Mouse (Mus musculus): ENCODE data around the gene Mrps26.
"Not testable (repeated sequence)": the region's sequence is repeated elsewhere in the genome, so short reads cannot be mapped to it uniquely, and the experiment has no call there.

Mrps26 gene

GRCm38 (mm10) chr2:130575873-130576272 is 12.3 kb downstream of the Mrps26 start, which contains the start of gene Oxt:
Oxt (plus strand) TSS chr2:130576173.
- DNase-seq (ENCODE audit: low spot score in 2 of 2), result no peak

DNA sequence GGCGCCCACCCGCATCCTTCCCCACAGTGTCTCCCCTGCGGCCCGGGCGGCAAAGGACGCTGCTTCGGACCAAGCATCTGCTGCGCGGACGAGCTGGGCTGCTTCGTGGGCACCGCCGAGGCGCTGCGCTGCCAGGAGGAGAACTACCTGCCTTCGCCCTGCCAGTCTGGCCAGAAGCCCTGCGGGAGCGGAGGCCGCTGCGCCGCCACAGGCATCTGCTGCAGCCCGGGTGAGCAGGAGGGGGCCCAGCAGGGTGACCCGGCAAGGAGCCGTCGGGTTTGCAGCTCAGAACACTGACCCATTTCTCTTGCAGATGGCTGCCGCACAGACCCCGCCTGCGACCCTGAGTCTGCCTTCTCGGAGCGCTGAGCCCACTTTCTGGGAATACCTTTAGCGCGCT is 13.0 kb downstream of the Mrps26 start:
- DNase-seq (ENCODE audit: low spot score in 2 of 2), result not testable (repeated sequence)

GRCm38 (mm10) chr2:130577021-130577420 is 13.5 kb downstream of the Mrps26 start:
- no peak for DNase-seq (ENCODE audit: low spot score in 2 of 2)

DNA sequence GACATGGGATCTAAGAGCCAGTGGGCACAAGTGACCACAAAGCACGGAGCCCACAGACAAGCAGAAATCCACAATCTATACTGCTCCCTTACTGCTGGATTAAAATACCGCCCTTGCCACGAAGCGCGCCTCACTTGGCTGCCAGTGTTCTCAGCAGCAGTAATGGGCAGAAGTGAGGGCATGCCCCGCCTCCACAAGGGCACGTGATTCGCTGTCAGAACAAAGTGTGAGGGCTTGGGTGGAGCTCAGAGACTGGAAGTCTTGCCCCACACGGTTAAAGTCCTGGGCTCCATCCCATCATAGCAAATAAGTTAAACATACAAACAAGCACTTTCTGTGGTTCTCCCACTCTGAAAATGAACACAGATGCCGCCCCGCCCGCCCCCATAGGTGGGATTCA is 14.1 kb downstream of the Mrps26 start:
- DNase-seq (ENCODE audit: low spot score in 2 of 2), result peak; percentile 26 to 37

GRCm38 (mm10) chr2:130578148-130578547 is 14.6 kb downstream of the Mrps26 start:
- peak; percentile 29 to 51 for DNase-seq (ENCODE audit: low spot score in 2 of 2)

GRCm38 (mm10) chr2:130579791-130580190 is 16.2 kb downstream of the Mrps26 start:
- DNase-seq (ENCODE audit: low spot score in 2 of 2), result no peak

GRCm38 (mm10) chr2:130581201-130581600 is 17.7 kb downstream of the Mrps26 start:
- DNase-seq (ENCODE audit: low spot score in 2 of 2), result no peak

DNA sequence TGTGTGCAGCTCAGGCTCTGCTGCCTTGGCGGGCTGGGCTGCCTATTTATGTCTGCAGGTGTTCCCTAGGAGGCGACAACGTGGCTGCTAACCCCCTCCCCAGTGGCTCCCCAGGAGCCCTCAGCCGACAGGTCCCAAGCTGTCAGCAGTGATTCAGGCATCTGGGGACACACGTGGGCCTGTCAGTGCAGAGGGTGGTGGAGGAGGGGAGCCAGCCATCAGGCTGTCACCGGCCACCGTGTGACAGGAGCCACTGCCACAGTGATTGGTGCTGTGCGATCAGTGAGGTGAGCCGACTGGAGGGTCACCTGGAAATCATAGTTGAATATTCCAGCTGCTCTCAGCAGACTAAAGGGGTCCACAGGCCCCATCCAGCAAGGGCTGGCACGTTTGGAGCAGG is 19.0 kb downstream of the Mrps26 start, which contains the start of gene Avp:
Gene Avp (minus strand): TSS at position 3 of the 400 bp plus-strand sequence.
- no peak for DNase-seq (ENCODE audit: low spot score in 2 of 2)

DNA sequence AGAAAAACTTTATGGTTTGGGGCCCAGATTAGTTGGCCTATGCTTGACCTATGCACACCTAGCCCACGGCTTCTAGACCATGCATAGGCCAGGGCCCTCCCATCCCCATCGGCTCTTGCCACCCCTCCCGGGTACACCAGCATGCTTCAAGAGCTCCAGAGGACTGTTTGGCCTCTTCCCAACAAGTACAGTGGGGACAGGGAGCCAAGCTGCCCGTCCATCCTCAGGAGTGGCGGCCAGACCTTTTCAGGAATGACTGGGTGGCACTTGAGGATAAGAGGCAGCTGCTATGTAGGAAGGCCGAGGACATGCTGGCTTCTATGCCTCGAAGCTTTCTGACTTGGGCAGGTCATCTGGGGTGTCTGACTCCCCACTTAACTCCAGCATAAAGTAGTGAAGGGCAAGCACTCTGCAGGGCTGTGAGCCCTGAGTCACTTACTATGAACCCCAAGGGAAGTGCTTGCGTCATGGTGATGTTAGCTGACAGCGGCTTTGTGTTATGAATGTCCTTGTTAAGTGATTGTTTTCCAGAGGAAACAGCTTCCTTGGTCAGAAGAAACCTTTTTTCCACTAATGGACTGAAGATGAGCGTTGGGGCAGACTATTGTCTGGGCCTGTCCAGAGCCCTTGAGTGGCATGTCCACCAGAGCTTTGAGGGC is 20.5 kb downstream of the Mrps26 start:
- DNase-seq (ENCODE audit: low spot score in 2 of 2), result no peak

DNA sequence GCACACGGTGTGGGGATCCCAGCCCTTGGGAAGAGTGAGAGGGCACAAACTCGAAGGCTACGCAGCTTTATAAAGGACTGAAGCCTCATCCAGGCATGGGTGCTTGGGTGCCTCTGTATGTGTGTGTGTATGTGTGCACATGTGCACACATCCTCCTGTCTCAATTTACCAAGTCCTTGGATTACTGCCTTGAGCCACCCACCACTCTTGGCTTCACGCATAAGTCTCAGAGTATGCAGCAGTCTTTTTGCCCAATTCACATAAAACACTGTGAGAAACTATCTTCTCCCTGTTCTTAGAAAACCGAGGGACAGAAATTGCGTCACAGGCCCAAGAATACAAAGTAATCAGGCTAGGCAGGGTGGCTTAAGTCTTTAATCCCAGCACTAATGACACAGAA is 22.5 kb downstream of the Mrps26 start:
- no peak for DNase-seq (ENCODE audit: low spot score in 2 of 2)

DNA sequence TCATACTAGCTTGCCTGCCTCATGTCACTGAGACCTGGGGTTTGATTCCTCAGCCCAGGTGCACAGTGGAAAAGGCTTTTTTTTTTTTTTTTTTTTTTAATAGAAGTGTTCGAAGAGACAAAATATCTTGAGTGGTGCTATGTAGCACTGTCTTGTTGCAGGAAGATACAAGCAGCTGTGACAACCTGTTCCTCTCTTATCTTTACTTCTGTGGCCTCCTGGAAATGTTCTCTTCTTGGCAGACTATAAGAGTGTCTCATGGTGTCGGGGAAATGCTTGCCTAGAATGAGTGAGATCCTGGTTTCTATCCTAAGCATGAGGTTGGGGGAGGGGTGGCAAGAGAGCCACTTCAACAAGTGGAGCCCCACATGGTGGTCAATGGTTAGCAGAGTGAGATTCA is 24.8 kb downstream of the Mrps26 start:
- DNase-seq (ENCODE audit: low spot score in 2 of 2), result no peak

GRCm38 (mm10) chr2:130589157-130589556 is 25.6 kb downstream of the Mrps26 start:
- no peak for DNase-seq (ENCODE audit: low spot score in 2 of 2)

- no peak for DNase-seq (ENCODE audit: low spot score in 2 of 2)
Measured at GRCm38 (mm10) chr2:130589761-130590160, 26.2 kb downstream of the Mrps26 start.

- no peak for DNase-seq (ENCODE audit: low spot score in 2 of 2)
Measured at GRCm38 (mm10) chr2:130591016-130591415, 27.5 kb downstream of the Mrps26 start.

- no peak for DNase-seq (ENCODE audit: low spot score in 2 of 2)
Measured at GRCm38 (mm10) chr2:130595596-130595995, 32.1 kb downstream of the Mrps26 start.

- no peak for DNase-seq (ENCODE audit: low spot score in 2 of 2)
Measured at GRCm38 (mm10) chr2:130597601-130598010, 34.1 kb downstream of the Mrps26 start.

- DNase-seq (ENCODE audit: low spot score in 2 of 2), result no peak
Measured at GRCm38 (mm10) chr2:130598399-130598798, 34.9 kb downstream of the Mrps26 start.

- no peak for DNase-seq (ENCODE audit: low spot score in 2 of 2)
Measured at GRCm38 (mm10) chr2:130602195-130602594, 38.7 kb downstream of the Mrps26 start.

DNA sequence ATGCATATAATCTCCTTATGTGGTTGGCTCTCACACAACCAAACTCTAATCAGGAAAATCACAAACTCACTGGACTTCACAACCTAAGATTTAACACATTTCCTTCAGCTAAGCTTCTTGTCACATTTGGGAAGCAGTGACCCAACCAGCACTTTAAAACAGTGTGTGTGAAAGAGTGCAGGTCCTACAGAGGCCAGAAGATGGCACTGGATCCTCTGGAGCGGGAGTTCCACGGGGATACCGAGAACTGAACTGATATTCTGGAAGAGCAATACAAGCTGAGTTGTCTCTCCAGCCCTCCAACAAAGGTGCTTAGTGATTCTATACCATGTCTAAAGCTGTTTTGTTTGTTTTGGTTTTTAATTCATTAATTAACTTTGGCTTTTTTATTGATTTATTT is 49.5 kb downstream of the Mrps26 start:
- DNase-seq (ENCODE audit: low spot score in 2 of 2), result no peak

Measured in spleen, postnatal 14 days (tissue).